Mouse (Mus musculus) kidney, embryonic 15.5 days (tissue): ENCODE measurements at regions not wholly inside any gene's neighbourhood (a gene's known extent, or its start where the extent isn't known, plus 50 kb on each side); places are given as distances from the start of the nearest gene placed in this dataset.

Experiments
- ATAC-seq: fragments of 200-750 bp; cut with Nextera tagmentation; replicated peaks from 2 replicates; pipeline ENCODE4 v1.8.0; 2017; ENCODE audit warnings: moderate TSS enrichment; ENCODE audit not compliant: low FRiP score
- H3K27ac ChIP-seq: fragments of 300-500 bp; sonication (generic); 2 replicates; pipeline ENCODE4 v1.5.1; 2015; ENCODE audit warnings: mild to moderate bottlenecking, inconsistent platforms
- H3K27me3 ChIP-seq: fragments of 300-500 bp; sonication (generic); 2 replicates; pipeline ENCODE4 v1.6.1; 2015; ENCODE audit warnings: inconsistent platforms
- H3K36me3 ChIP-seq: fragments of 300-500 bp; sonication (generic); 2 replicates; pipeline ENCODE4 v1.6.1; 2015; ENCODE audit warnings: inconsistent platforms
- H3K4me1 ChIP-seq: fragments of 300-500 bp; sonication (generic); 2 replicates; pipeline ENCODE4 v1.6.1; 2015; ENCODE audit warnings: inconsistent platforms
- H3K4me2 ChIP-seq: fragments of 300-500 bp; sonication (generic); 2 replicates; pipeline ENCODE4 v1.6.1; 2015; ENCODE audit warnings: moderate library complexity, mild to moderate bottlenecking, inconsistent platforms
- H3K4me3 ChIP-seq: fragments of 300-500 bp; sonication (generic); replicated peaks from 2 replicates; pipeline ENCODE4 v1.5.1; 2015; ENCODE audit warnings: mild to moderate bottlenecking, inconsistent platforms
- H3K9ac ChIP-seq: fragments of 300-500 bp; sonication (generic); 2 replicates; pipeline ENCODE4 v1.6.1; 2015; ENCODE audit warnings: mild to moderate bottlenecking, inconsistent platforms
- H3K9me3 ChIP-seq: fragments of 300-500 bp; sonication (generic); replicated peaks from 2 replicates; pipeline ENCODE4 v1.6.1; 2016; ENCODE audit warnings: inconsistent platforms
- WGBS: fragments of 180-500 bp; shearing (Covaris S2); methylation state at CpG from one replicate; pipeline ENCODE4 v1.1.7; 2015; ENCODE audit warnings: mixed read lengths; 5-methylcytosine and 5-hydroxymethylcytosine counted together

GRCm38 (mm10) chr2:40258207-40258606 lies 1032.0 kb upstream of the Ppp6c start:
- no peak for ATAC-seq
- no peaks in the 10 kb centered on the region for H3K9me3 ChIP-seq
- no peak overlapping the region for H3K9ac ChIP-seq
- H3K36me3 ChIP-seq = no peaks in the 10 kb centered on the region
- no peaks in the 10 kb centered on the region for H3K4me1 ChIP-seq
- H3K27ac ChIP-seq = no peak overlapping the region
- H3K4me2 ChIP-seq = no peak overlapping the region
- no peak overlapping the region for H3K4me3 ChIP-seq
- H3K27me3 ChIP-seq = no peaks in the 10 kb centered on the region

- H3K27me3 ChIP-seq = no peaks in the 10 kb centered on the region
- no peaks in the 10 kb centered on the region for H3K4me1 ChIP-seq
- no peaks in the 10 kb centered on the region for H3K9me3 ChIP-seq
- no peak overlapping the region for H3K4me2 ChIP-seq
- H3K4me3 ChIP-seq = no peak overlapping the region
- 25% methylated on average over 1 of the region's 1 CpGs for WGBS
- no peak overlapping the region for H3K9ac ChIP-seq
- no peaks in the 10 kb centered on the region for H3K36me3 ChIP-seq
- ATAC-seq = peak; percentile 86
- H3K27ac ChIP-seq = no peak overlapping the region
These were observed 1023.5 kb upstream of the Ppp6c start for GRCm38 (mm10) chr2:40249639-40250332.

GRCm38 (mm10) chr2:40223708-40224107 lies 997.5 kb upstream of the Ppp6c start:
- 70% methylated on average over 1 of the region's 1 CpGs for WGBS

GRCm38 (mm10) chr2:40223259-40223658 lies 997.0 kb upstream of the Ppp6c start:
- no peaks in the 10 kb centered on the region for H3K4me1 ChIP-seq
- no peaks in the 10 kb centered on the region for H3K27me3 ChIP-seq
- no peaks in the 10 kb centered on the region for H3K36me3 ChIP-seq
- ATAC-seq = no peak
- H3K4me3 ChIP-seq = no peak overlapping the region
- no peak overlapping the region for H3K9ac ChIP-seq
- H3K27ac ChIP-seq = no peak overlapping the region
- H3K9me3 ChIP-seq = no peaks in the 10 kb centered on the region
- no peak overlapping the region for H3K4me2 ChIP-seq

More at GRCm38 (mm10) chr2:40223708-40224107, 997.5 kb upstream of the Ppp6c start:
- no peak overlapping the region for H3K4me2 ChIP-seq
- no peak overlapping the region for H3K4me3 ChIP-seq
- no peak for ATAC-seq
- no peaks in the 10 kb centered on the region for H3K36me3 ChIP-seq
- H3K9me3 ChIP-seq = no peaks in the 10 kb centered on the region
- H3K9ac ChIP-seq = no peak overlapping the region
- no peak overlapping the region for H3K27ac ChIP-seq
- no peaks in the 10 kb centered on the region for H3K4me1 ChIP-seq
- H3K27me3 ChIP-seq = no peaks in the 10 kb centered on the region
